Mouse (Mus musculus) layer of hippocampus, adult 2 months (tissue): Measurements from ENCODE around the gene Plcg1. TPM values are rescaled to one million over a fixed set of nuclear protein-coding genes. Genes with fewer than 3 reads are reported as not detected.

Source experiments
- DNase-seq, 2 experiments: peaks; one replicate each; pipeline ENCODE4 v3.0.0; 2022; ENCODE audit warnings: low spot score in 2 of 2
- H3K27ac ChIP-seq: fragments of 200-600 bp; 2 replicates; pipeline ENCODE4 v1.8.1; 2022
- H3K4me3 ChIP-seq: fragments of 200-600 bp; 2 replicates; pipeline ENCODE4 v1.8.1; 2022; ENCODE audit warnings: mild to moderate bottlenecking
- CTCF ChIP-seq: fragments of 200-600 bp; conservative IDR thresholded peaks from 2 replicates; pipeline ENCODE4 v1.8.1; 2022; ENCODE audit warnings: antibody characterized with exemption, mild to moderate bottlenecking, moderate library complexity
- total RNA-seq, 2 experiments: library from RNA; stranded (reverse); gene quantifications; 2 replicates each; pipeline ENCODE4 v1.2.3; 2021

The Plcg1 gene
- total RNA-seq, 2 experiments from 2014 or later = 103 to 108 TPM

- TF ChIP-seq CTCF = no peak
- H3K27ac ChIP-seq = peak overlapping the region; percentile 83; the same call in 1 of the 2 replicates
- no peak overlapping the region for H3K4me3 ChIP-seq
- DNase-seq = no peak
Measured at GRCm38 (mm10) chr2:160764386-160764785, 33.3 kb downstream of the Plcg1 start.

- Histone ChIP-seq H3K27ac (peak overlapping the region; percentile 83; the same call in 1 of the 2 replicates), H3K4me3 (no peak overlapping the region)
- TF ChIP-seq CTCF = no peak
- no peak for DNase-seq
Measured at GRCm38 (mm10) chr2:160765096-160765495, 34.0 kb downstream of the Plcg1 start.

GRCm38 (mm10) chr2:160766371-160766771 is 35.3 kb downstream of the Plcg1 start:
- TF ChIP-seq CTCF = no peak
- no peak for DNase-seq
- Histone ChIP-seq H3K4me3 (no peak overlapping the region), H3K27ac (peak overlapping the region; percentile 83)

GRCm38 (mm10) chr2:160767201-160767600 is 36.1 kb downstream of the Plcg1 start:
- no peak for TF ChIP-seq CTCF
- peak overlapping the region; percentile 83 for H3K27ac ChIP-seq
- no peak for DNase-seq

GRCm38 (mm10) chr2:160768097-160768695 is 37.1 kb downstream of the Plcg1 start:
- no peak for TF ChIP-seq CTCF
- H3K27ac ChIP-seq = peak overlapping the region; percentile 83
- H3K4me3 ChIP-seq = no peak overlapping the region
- DNase-seq = no peak

More at GRCm38 (mm10) chr2:160767201-160767600, 36.1 kb downstream of the Plcg1 start:
- no peak overlapping the region for H3K4me3 ChIP-seq

- no peak overlapping the region for H3K4me3 ChIP-seq
- no peak for TF ChIP-seq CTCF
- peak overlapping the region; percentile 83; the same call in 1 of the 2 replicates for H3K27ac ChIP-seq
- DNase-seq = no peak
Measured at GRCm38 (mm10) chr2:160768997-160769396, 37.9 kb downstream of the Plcg1 start.

- peak overlapping the region; percentile 83 for H3K27ac ChIP-seq
- no peak for DNase-seq
- no peak overlapping the region for H3K4me3 ChIP-seq
- TF ChIP-seq CTCF = no peak
Measured at GRCm38 (mm10) chr2:160770409-160770808, 39.3 kb downstream of the Plcg1 start.

- H3K27ac ChIP-seq = peak overlapping the region; percentile 83
- no peak for TF ChIP-seq CTCF
- H3K4me3 ChIP-seq = no peak overlapping the region
- DNase-seq = no peak
Measured at GRCm38 (mm10) chr2:160770871-160771270, 39.8 kb downstream of the Plcg1 start.

GRCm38 (mm10) chr2:160771325-160772276 is 40.5 kb downstream of the Plcg1 start:
- Histone ChIP-seq H3K27ac (peak overlapping the region; percentile 83), H3K4me3 (no peak overlapping the region)
- TF ChIP-seq CTCF = no peak
- no peak for DNase-seq

GRCm38 (mm10) chr2:160778034-160778433 is 46.9 kb downstream of the Plcg1 start:
- Histone ChIP-seq H3K27ac (peak overlapping the region; percentile 18; the same call in 1 of the 2 replicates), H3K4me3 (no peak overlapping the region)
- no peak for TF ChIP-seq CTCF
- no peak for DNase-seq

- TF ChIP-seq CTCF = no peak
- peak overlapping the region; percentile 52; the same call in 1 of the 2 replicates for H3K27ac ChIP-seq
- no peak for DNase-seq
- H3K4me3 ChIP-seq = no peak overlapping the region
Measured at GRCm38 (mm10) chr2:160780154-160780833, 49.2 kb downstream of the Plcg1 start.

GRCm38 (mm10) chr2:160780834-160781219 is 49.7 kb downstream of the Plcg1 start:
- H3K4me3 ChIP-seq = no peak overlapping the region
- TF ChIP-seq CTCF = no peak
- no peak for DNase-seq
- H3K27ac ChIP-seq = peak overlapping the region; percentile 52; the same call in 1 of the 2 replicates

- Histone ChIP-seq H3K4me3 (no peak overlapping the region), H3K27ac (peak overlapping the region; percentile 93)
- TF ChIP-seq CTCF = no peak
- DNase-seq = peak in 1 of 2 experiments; percentile 73
Measured at GRCm38 (mm10) chr2:160786333-160786732, 55.2 kb downstream of the Plcg1 start.
